Mouse (Mus musculus) stomach, embryonic 14.5 days (tissue): ENCODE measurements around the gene Ifitm6. TPM values are rescaled to one million over a fixed set of nuclear protein-coding genes. Genes with fewer than 3 reads are reported as not detected.
"Not testable (repeated sequence)": the region's sequence is repeated elsewhere in the genome, so short reads cannot be mapped to it uniquely, and the experiment has no call there.

Experiments
- ATAC-seq: fragments of 200-750 bp; cut with Nextera tagmentation; 2 replicates; pipeline ENCODE4 v1.8.0; 2017; ENCODE audit warnings: low read depth, moderate TSS enrichment; ENCODE audit not compliant: insufficient number of reproducible peaks, insufficient read depth, low FRiP score
- H3K27ac ChIP-seq: fragments of 300-500 bp; sonication (generic); 2 replicates; pipeline ENCODE4 v1.5.1; 2014; ENCODE audit warnings: mild to moderate bottlenecking, low read length, moderate library complexity, mixed read lengths
- H3K27me3 ChIP-seq: fragments of 300-500 bp; sonication (generic); 2 replicates; pipeline ENCODE4 v1.6.1; 2014; ENCODE audit warnings: low read length, control low read depth, mixed read lengths; ENCODE audit not compliant: control insufficient read depth, insufficient read depth
- H3K36me3 ChIP-seq: fragments of 300-500 bp; sonication (generic); 2 replicates; pipeline ENCODE4 v1.6.1; 2014; ENCODE audit warnings: mild to moderate bottlenecking, control low read depth, low read length, moderate library complexity, mixed read lengths; ENCODE audit not compliant: control insufficient read depth, insufficient read depth
- H3K4me1 ChIP-seq: fragments of 300-500 bp; sonication (generic); 2 replicates; pipeline ENCODE4 v1.6.1; 2014; ENCODE audit warnings: low read length, control low read depth, mixed read lengths; ENCODE audit not compliant: control insufficient read depth, insufficient read depth
- H3K4me2 ChIP-seq: fragments of 300-500 bp; sonication (generic); replicated peaks from 2 replicates; pipeline ENCODE4 v1.6.1; 2014; ENCODE audit warnings: low read depth, low read length, control low read depth
- H3K4me3 ChIP-seq: fragments of 300-500 bp; sonication (generic); 2 replicates; pipeline ENCODE4 v1.5.1; 2014; ENCODE audit warnings: low read depth, low read length, control low read depth
- H3K9ac ChIP-seq: fragments of 300-500 bp; sonication (generic); replicated peaks from 2 replicates; pipeline ENCODE4 v1.6.1; 2014; ENCODE audit warnings: low read depth, mild to moderate bottlenecking, control low read depth, low read length, moderate library complexity, mixed read lengths
- H3K9me3 ChIP-seq: fragments of 300-500 bp; sonication (generic); 2 replicates; pipeline ENCODE4 v1.6.1; 2016; ENCODE audit warnings: low read depth, low read length, control low read depth; ENCODE audit not compliant: control insufficient read depth
- WGBS: fragments of 180-500 bp; shearing (Covaris S2); extraction: QIAGEN DNeasy Blood & Tissue Kit; methylation state at CpG from one replicate; pipeline ENCODE4 v1.1.7; 2014; 5-methylcytosine and 5-hydroxymethylcytosine counted together
- polyA plus RNA-seq: library from polyadenylated mRNA; unstranded; fragments of >200 nt; fragmentation: Nextera tagmentation; extraction: Ambion mirVana; gene quantifications from 2 replicates; pipeline ENCODE4 v1.2.1, GENCODE M21; 2014

Gene Ifitm6
- polyA plus RNA-seq, 1 experiment from 2014 or later, result not detected

- 63% methylated on average over 20 of the region's 21 CpGs for WGBS
- no peak for ATAC-seq
These were observed 20.6 kb upstream of the Ifitm6 start for GRCm38 (mm10) chr7:141038090-141039032.

DNA sequence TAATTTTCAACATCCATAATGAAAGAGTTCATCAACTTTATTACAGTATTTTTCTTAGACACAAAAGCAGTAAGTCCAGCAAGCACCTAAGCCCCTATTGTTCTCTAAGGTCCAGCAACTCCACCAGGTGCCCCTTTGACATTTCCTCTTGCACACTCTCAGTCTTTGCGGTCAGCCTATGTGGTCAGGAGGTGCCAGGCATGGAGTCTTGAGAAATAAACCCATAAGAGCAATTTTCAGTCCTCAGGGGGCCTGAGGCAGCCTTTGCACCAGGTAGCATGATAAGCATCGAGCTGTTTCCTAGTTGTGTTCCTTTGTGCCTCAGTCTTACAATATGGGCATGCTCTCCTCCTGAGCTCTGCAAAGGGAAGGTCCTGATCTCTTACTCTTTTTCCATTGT lies 18.9 kb upstream of the Ifitm6 start:
- WGBS, result 83% methylated on average over 1 of the region's 2 CpGs
- not testable (repeated sequence) for ATAC-seq

More at GRCm38 (mm10) chr7:141038090-141039032, 20.6 kb upstream of the Ifitm6 start:
- Histone ChIP-seq H3K4me1 (peaks cover 19% of the 10 kb centered on the region), H3K36me3 (no peaks in the 10 kb centered on the region), H3K4me3 (no peak overlapping the region), H3K4me2 (no peak overlapping the region), H3K9me3 (no peaks in the 10 kb centered on the region), H3K27me3 (no peaks in the 10 kb centered on the region), H3K9ac (no peak overlapping the region), H3K27ac (peak overlapping the region; percentile 61; the same call in 1 of the 2 replicates)

DNA sequence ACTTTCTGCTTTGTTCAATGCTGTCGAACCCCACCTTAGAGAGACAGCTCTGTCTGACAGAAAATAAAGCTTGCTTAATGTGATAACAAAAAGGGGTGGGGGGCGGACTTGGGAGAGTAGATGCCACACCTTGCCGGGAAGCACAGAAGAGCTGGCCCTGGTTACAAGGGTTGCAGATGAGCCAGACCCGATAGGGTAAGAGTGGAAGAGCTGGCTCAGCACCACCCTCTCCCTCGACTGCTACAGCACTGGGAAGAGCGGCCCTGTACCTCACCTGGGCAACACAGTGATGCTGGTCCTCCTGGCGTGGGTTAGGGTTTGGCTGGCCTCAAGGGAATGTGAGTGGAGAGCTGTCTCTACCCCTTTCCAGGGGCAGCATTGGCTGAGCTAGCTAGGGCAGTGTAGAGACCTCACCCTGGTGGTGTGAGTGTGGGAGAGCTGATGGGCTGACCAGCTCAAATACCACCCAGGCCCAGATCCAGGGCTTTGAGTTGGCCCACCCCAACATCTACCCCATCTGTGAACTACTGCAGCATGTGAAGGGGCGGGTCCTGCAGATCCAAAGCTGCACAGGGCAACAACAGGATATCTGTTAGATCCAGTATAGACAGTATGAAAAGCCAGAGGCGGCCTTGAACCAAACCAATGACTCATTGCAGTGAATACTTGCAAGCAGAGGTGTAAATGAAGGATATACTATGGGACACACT lies 14.9 kb upstream of the Ifitm6 start:
- Histone ChIP-seq H3K27me3 (no peaks in the 10 kb centered on the region), H3K4me1 (peaks cover under 1% of the 10 kb centered on the region; the same call in 1 of the 2 replicates), H3K9me3 (no peaks in the 10 kb centered on the region), H3K36me3 (no peaks in the 10 kb centered on the region), H3K4me2 (no peak overlapping the region), H3K9ac (no peak overlapping the region), H3K27ac (no peak overlapping the region), H3K4me3 (no peak overlapping the region)
- 0 out of 2 replicates have a peak, but pooled peaks have one; percentile 23 for ATAC-seq
- WGBS, result 67% methylated on average over 9 of the region's 9 CpGs

More for the DNA sequence above, 18.9 kb upstream of the Ifitm6 start:
- H3K4me3 ChIP-seq, H3K27ac ChIP-seq, H3K27me3 ChIP-seq, H3K36me3 ChIP-seq, H3K4me1 ChIP-seq, H3K4me2 ChIP-seq, H3K9me3 ChIP-seq, H3K9ac ChIP-seq: not testable (repeated sequence)

DNA sequence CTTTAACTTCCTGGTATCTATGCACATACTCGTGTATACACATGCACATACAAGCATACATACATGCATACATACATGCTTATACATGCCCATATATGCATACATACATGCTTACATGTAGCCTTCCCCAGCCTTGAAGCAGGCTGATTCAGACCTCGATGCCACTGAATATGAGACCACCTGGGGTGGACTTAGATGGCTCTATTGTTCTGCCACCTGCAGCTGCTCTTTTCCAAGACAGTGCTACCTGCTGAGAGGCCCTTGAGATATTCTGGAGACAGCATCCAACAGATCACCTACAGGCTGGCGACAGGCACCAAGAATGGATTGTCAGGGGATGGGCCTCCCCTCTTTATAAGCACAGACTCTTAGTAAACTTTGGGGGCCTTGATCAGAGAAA lies 12.7 kb upstream of the Ifitm6 start:
- no peak for ATAC-seq

GRCm38 (mm10) chr7:141028831-141029230 lies 11.1 kb upstream of the Ifitm6 start, which contains the start of gene Gm17387:
Gm17387 (plus strand) TSS chr7:141029131.
- Histone ChIP-seq H3K4me3 (no peak within 1 kb of the TSS), H3K9ac (no peak within 1 kb of the TSS), H3K9me3 (no peaks in the 10 kb centered on the region), H3K4me1 (0 out of 2 replicates have a peak, but pooled peaks cover 9% of the 10 kb centered on the region), H3K36me3 (no peaks in the 10 kb centered on the region), H3K27me3 (no peaks in the 10 kb centered on the region), H3K27ac (no peak within 1 kb of the TSS), H3K4me2 (no peak within 1 kb of the TSS)
- no peak for ATAC-seq
- WGBS, result 92% methylated on average over 2 of the region's 2 CpGs

More for the DNA sequence above, 12.7 kb upstream of the Ifitm6 start:
- Histone ChIP-seq H3K4me3 (no peak overlapping the region), H3K27me3 (no peaks in the 10 kb centered on the region), H3K9ac (no peak overlapping the region), H3K36me3 (no peaks in the 10 kb centered on the region), H3K4me1 (0 out of 2 replicates have a peak, but pooled peaks cover 9% of the 10 kb centered on the region), H3K4me2 (no peak overlapping the region), H3K9me3 (no peaks in the 10 kb centered on the region), H3K27ac (no peak overlapping the region)
- 66% methylated on average over 3 of the region's 3 CpGs for WGBS

DNA sequence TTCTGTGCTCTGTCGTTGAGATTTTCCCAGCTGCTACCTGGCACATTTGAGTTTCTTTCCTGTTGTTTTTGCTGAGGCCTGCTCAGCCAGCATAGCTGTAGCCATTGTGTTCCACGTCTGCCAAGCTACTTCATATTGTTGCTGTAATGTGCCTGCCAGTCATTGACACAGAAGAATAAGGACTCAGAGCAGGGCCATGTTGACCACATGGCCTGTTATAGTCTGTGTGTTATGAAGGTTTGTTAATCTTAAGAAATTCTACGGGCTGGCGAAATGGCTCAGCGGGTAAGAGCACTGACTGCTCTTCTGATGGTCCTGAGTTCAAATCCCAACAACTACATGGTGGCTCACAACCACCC lies 9.0 kb upstream of the Ifitm6 start:
- H3K4me3 ChIP-seq, result no peak overlapping the region
- 61% methylated on average over 5 of the region's 5 CpGs for WGBS
- 0 out of 2 replicates have a peak, but pooled peaks cover 9% of the 10 kb centered on the region for H3K4me1 ChIP-seq
- H3K36me3 ChIP-seq, result no peaks in the 10 kb centered on the region
- no peak overlapping the region for H3K9ac ChIP-seq
- no peaks in the 10 kb centered on the region for H3K9me3 ChIP-seq
- peak overlapping the region; percentile 39; the same call in 1 of the 2 replicates for H3K27ac ChIP-seq
- H3K27me3 ChIP-seq, result no peaks in the 10 kb centered on the region
- ATAC-seq, result no peak
- H3K4me2 ChIP-seq, result no peak overlapping the region

- peak overlapping the region; percentile 39; the same call in 1 of the 2 replicates for H3K27ac ChIP-seq
- H3K4me2 ChIP-seq, result no peak overlapping the region
- 45% methylated on average over 6 of the region's 6 CpGs for WGBS
- H3K36me3 ChIP-seq, result no peaks in the 10 kb centered on the region
- ATAC-seq, result no peak
- H3K27me3 ChIP-seq, result no peaks in the 10 kb centered on the region
- H3K9me3 ChIP-seq, result no peaks in the 10 kb centered on the region
- no peak overlapping the region for H3K9ac ChIP-seq
- H3K4me1 ChIP-seq, result 0 out of 2 replicates have a peak, but pooled peaks cover 9% of the 10 kb centered on the region
- no peak overlapping the region for H3K4me3 ChIP-seq
These were observed 8.5 kb upstream of the Ifitm6 start for GRCm38 (mm10) chr7:141026097-141026739.
